Mouse (Mus musculus) heart, postnatal 0 days (tissue): Measurements from ENCODE around the gene Mbnl2.

ENCODE experiments used
- CTCF ChIP-seq: IDR thresholded peaks from 2 replicates; pipeline ENCODE4 v1.5.1; 2016; ENCODE audit warnings: antibody characterized with exemption, control low read depth, low read depth
- EP300 ChIP-seq: IDR thresholded peaks from 2 replicates; pipeline ENCODE4 v1.6.1; 2016; ENCODE audit warnings: antibody characterized with exemption, low read depth

GRCm38 (mm10) chr14:120480341-120480900 lies 205.0 kb downstream of the Mbnl2 start:
- TF ChIP-seq CTCF (no peak), EP300 (no peak)
